Mouse (Mus musculus) left cerebral cortex, postnatal 25 days (tissue): ENCODE data around the gene Mllt3. TPM values are rescaled to one million over a fixed set of nuclear protein-coding genes. Genes with fewer than 3 reads are reported as not detected.
A peak's percentile ranks its signal among the peaks of the same experiment; 100 is the strongest.

ENCODE experiments used
- DNase-seq, 2 experiments: peaks; one replicate each; pipeline ENCODE4 v3.0.0; 2022; ENCODE audit warnings: low spot score in 2 of 2, mixed read lengths in 1 of 2
- intact Hi-C: fragments of 180-260 bp; cut with DNase I; formaldehyde crosslinking; loops from one replicate; pipeline ENCODE4 v1.15.1; 2025
- total RNA-seq, 2 experiments: library from RNA; stranded (reverse); gene quantifications; 2 replicates each; pipeline ENCODE4 v1.2.3; 2021

The Mllt3 gene
- total RNA-seq, 2 experiments from 2014 or later: 36.9 to 39.1 TPM

DNA sequence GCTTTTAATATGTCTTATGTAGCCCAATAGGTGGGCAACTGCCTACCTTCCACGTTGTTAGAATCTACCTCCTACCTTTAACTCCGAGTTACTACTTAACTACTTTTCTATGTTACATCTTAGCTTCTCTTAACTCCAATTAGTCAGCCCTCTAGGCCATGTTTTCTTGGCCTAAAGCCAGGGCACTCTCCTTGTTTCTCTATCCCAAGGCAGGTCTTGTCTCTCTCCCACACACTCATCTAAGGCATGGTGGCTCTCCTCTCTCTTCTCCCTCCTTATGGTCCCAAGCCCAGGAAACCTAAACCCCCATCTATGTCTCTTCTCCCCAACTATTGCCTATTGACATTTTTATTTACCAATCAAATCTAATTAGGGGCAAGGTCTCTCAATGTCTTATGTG is 273.5 kb downstream of the Mllt3 start:
- no peak for DNase-seq
- intact Hi-C loops: no loop called here

- DNase-seq: no peak
- intact Hi-C loops: no loop called here
Observed at GRCm38 (mm10) chr4:87759110-87759509, 274.1 kb downstream of the Mllt3 start.

DNA sequence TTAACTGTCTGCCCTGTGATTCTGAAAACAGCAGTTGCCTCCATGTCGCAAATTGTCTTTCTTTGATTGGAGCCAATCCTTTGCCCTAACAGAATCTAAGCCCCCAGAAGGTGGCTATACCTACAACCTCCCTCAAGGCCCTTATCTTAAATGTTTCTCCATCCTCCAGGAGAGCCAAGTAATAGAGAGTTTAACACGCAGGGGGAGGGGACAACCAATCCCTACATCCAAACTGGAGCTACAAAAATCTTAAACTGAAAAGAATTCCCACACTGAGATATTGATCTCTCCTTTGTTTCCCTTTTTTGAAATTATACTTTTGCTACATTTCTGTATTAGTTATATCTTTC is 281.7 kb downstream of the Mllt3 start:
- intact Hi-C loops: no loop called here
- no peak for DNase-seq

GRCm38 (mm10) chr4:87750856-87751514 is 282.2 kb downstream of the Mllt3 start:
- intact Hi-C loops: no loop called here

GRCm38 (mm10) chr4:87749532-87750234 is 283.5 kb downstream of the Mllt3 start:
- intact Hi-C loops: no loop called here
- DNase-seq: no peak

More at GRCm38 (mm10) chr4:87750856-87751514, 282.2 kb downstream of the Mllt3 start:
- peak in 1 of 2 experiments; percentile 24 for DNase-seq

GRCm38 (mm10) chr4:87745016-87745645 is 288.0 kb downstream of the Mllt3 start:
- intact Hi-C loops: no loop called here
- DNase-seq: no peak

DNA sequence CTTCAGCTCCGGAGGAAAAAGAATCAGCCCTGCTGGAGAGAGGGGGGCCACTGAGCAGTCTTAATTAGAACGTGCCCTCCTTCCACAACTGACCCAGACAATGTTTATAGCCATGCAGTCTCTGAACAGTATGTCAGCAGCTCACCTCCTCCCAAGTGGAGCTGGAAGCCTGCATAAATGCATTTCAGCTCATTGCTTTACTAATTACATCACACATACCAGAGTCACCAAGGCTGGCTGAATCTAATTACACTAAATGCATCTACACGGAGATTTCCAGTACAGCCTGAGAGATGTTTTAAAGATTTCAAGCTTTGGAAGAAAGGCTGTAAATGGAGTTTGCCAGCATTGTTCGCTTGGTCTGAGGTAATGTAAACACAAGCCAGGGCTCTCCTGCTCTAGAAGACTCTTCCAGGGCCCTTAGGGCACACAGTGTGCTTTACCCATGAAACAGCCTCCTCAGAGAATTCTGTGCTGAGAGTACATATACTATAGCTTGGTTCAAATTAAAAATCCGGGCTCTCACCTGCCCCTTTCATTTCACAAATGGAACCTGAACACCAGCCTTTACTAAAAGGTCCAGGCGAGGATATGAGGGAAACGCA is 293.5 kb downstream of the Mllt3 start:
- intact Hi-C loops: no loop called here
- DNase-seq: peak; percentile 15 to 66

- no peak for DNase-seq
- intact Hi-C loops: no loop called here
Observed at GRCm38 (mm10) chr4:87739104-87739503, 294.1 kb downstream of the Mllt3 start.

GRCm38 (mm10) chr4:87737201-87737806 is 295.9 kb downstream of the Mllt3 start:
- intact Hi-C loops: no loop called here
- no peak for DNase-seq

- no peak for DNase-seq
- intact Hi-C loops: no loop called here
Observed at GRCm38 (mm10) chr4:87736779-87737178, 296.4 kb downstream of the Mllt3 start.

- intact Hi-C loops: no loop called here
- DNase-seq: no peak
Observed at GRCm38 (mm10) chr4:87731118-87731672, 302.0 kb downstream of the Mllt3 start.

- intact Hi-C loops: loop anchor here (2.0 to 5.0 kb wide), 3 partner anchors 56 to 326 kb away; no protein-coding TSS in a partner anchor
- DNase-seq: peak; percentile 32 to 95
Observed at GRCm38 (mm10) chr4:87728581-87728980, 304.6 kb downstream of the Mllt3 start.

GRCm38 (mm10) chr4:87723448-87723847 is 309.7 kb downstream of the Mllt3 start:
- intact Hi-C loops: no loop called here
- DNase-seq: no peak

Other genes with a start within 250 kb of the Mllt3 start
- gene Focad, start 61.3 kb upstream of the Mllt3 start, total RNA-seq: 10 to 100 TPM; 45.8 to 57.9 TPM